Mouse (Mus musculus) forebrain, embryonic 13.5 days (tissue): ENCODE results near the gene Olfr1265. TPM values are rescaled to one million over a fixed set of nuclear protein-coding genes. Genes with fewer than 3 reads are reported as not detected.

Source experiments
- ATAC-seq: fragments of 200-750 bp; cut with Nextera tagmentation; 2 replicates; pipeline ENCODE4 v1.8.0; 2017
- H3K27ac ChIP-seq: fragments of 300-500 bp; sonication (generic); 2 replicates; pipeline ENCODE4 v1.5.1; 2015; ENCODE audit warnings: inconsistent platforms, mild to moderate bottlenecking, moderate library complexity
- H3K27me3 ChIP-seq: fragments of 300-500 bp; sonication (generic); 2 replicates; pipeline ENCODE4 v1.6.1; 2015; ENCODE audit warnings: mild to moderate bottlenecking, inconsistent platforms
- H3K36me3 ChIP-seq: fragments of 300-500 bp; sonication (generic); 2 replicates; pipeline ENCODE4 v1.6.1; 2015; ENCODE audit warnings: mild to moderate bottlenecking, inconsistent platforms; ENCODE audit not compliant: poor library complexity, severe bottlenecking
- H3K4me1 ChIP-seq: fragments of 300-500 bp; sonication (generic); 2 replicates; pipeline ENCODE4 v1.6.1; 2015; ENCODE audit warnings: inconsistent platforms
- H3K4me2 ChIP-seq: fragments of 300-500 bp; sonication (generic); 2 replicates; pipeline ENCODE4 v1.6.1; 2015; ENCODE audit warnings: inconsistent platforms, mild to moderate bottlenecking, moderate library complexity
- H3K4me3 ChIP-seq: fragments of 300-500 bp; sonication (generic); 2 replicates; pipeline ENCODE4 v1.5.1; 2015; ENCODE audit warnings: mild to moderate bottlenecking, inconsistent platforms
- H3K9ac ChIP-seq: fragments of 300-500 bp; sonication (generic); 2 replicates; pipeline ENCODE4 v1.6.1; 2015; ENCODE audit warnings: mild to moderate bottlenecking, inconsistent platforms
- H3K9me3 ChIP-seq: fragments of 300-500 bp; sonication (generic); replicated peaks from 2 replicates; pipeline ENCODE4 v1.6.1; 2016; ENCODE audit warnings: inconsistent platforms
- WGBS: fragments of 180-500 bp; shearing (Covaris S2); methylation state at CpG from one replicate; pipeline ENCODE4 v1.1.7; 2015; 5-methylcytosine and 5-hydroxymethylcytosine counted together
- polyA plus RNA-seq: library from polyadenylated mRNA; unstranded; fragments of >200 nt; fragmentation: Nextera tagmentation; extraction: Ambion mirVana; gene quantifications from 2 replicates; pipeline ENCODE4 v1.2.1, GENCODE M21; 2015

Gene Olfr1265
- not detected in 2 replicates for polyA plus RNA-seq

DNA sequence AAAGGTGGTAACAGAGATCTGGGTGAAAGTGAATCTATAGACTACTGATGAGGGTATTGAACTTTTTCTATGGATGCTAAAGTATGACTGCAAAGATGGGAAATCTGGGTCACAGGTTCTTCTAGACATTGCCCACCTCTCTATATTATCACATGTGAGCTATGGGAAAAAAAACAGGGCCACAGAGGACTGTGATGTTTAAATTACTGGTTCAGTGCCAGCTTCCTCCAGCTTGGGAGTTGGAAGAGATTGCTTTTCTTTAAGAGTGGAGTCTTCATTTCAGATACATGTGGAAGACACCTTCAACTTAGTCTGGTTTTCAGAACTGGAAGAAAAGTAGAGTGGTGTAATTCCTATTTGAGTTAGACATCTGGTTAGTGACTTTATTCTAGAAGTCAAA lies at the start of gene Olfr1265:
Gene Olfr1265 (plus strand): TSS at position 301 of the 400 bp plus-strand sequence.
- Histone ChIP-seq H3K4me1 (no peaks in the 10 kb centered on the region), H3K9me3 (no peaks in the 10 kb centered on the region), H3K27ac (no peak within 1 kb of the TSS), H3K36me3 (no peaks in the 10 kb centered on the region), H3K4me2 (no peak within 1 kb of the TSS), H3K4me3 (no peak within 1 kb of the TSS), H3K27me3 (no peaks in the 10 kb centered on the region), H3K9ac (no peak within 1 kb of the TSS)
- ATAC-seq = no peak

DNA sequence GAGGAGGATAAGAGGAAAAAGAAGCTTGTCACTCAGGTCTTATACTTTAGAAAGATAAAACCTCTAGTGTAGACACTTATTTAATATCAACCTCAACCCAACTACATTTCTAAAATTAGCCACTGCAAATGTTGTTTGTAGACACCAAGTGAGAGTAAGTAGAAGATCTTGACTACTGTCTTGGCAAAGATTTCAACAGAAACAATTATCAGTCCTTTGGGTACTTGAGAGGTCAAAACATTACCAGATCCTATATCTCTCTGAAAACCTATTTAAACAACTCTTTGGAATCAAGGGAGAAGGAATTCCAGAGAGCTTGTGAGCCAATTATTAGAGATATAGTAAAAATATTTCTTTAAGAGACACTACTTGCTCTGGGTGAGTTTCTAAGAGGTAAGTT lies 44.2 kb upstream of the Olfr1265 start, which contains the start of gene Olfr1261:
Gene Olfr1261 (plus strand): TSS at position 301 of the 400 bp plus-strand sequence.
- H3K9me3 ChIP-seq = no peaks in the 10 kb centered on the region

GRCm38 (mm10) chr2:89999845-90000244 lies 35.3 kb upstream of the Olfr1265 start, which contains the start of gene Olfr1262:
Gene Olfr1262, plus strand, starts transcription at chr2:90000145.
- Histone ChIP-seq H3K36me3 (no peaks in the 10 kb centered on the region), H3K4me3 (no peak within 1 kb of the TSS), H3K4me2 (no peak within 1 kb of the TSS), H3K9me3 (no peaks in the 10 kb centered on the region), H3K9ac (no peak within 1 kb of the TSS), H3K4me1 (no peaks in the 10 kb centered on the region), H3K27me3 (no peaks in the 10 kb centered on the region), H3K27ac (no peak within 1 kb of the TSS)
- ATAC-seq = no peak

More for the DNA sequence above, 44.2 kb upstream of the Olfr1265 start, which contains the start of gene Olfr1261:
- Histone ChIP-seq H3K36me3 (no peaks in the 10 kb centered on the region), H3K4me1 (no peaks in the 10 kb centered on the region), H3K4me2 (no peak within 1 kb of the TSS), H3K27ac (no peak within 1 kb of the TSS), H3K4me3 (no peak within 1 kb of the TSS), H3K9ac (no peak within 1 kb of the TSS), H3K27me3 (no peaks in the 10 kb centered on the region)
- ATAC-seq = no peak

DNA sequence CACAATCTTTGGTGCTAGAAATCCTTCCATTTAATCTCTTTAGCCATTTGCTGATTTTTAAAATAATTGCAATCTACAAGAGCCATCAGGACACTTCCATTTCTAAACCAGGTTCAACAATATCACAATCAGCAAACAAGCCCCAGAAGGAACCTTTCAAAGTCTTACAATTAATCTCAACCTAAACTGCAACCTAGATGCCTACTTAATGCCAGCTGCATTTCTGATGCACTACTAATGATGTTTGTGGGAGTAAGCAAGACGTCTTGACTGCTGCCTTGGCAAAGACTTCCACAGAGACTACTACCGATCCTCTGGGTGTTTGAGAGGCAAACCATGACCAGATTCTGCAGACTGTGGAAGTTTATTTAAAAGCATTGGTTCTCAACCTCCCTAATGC lies 23.3 kb upstream of the Olfr1265 start, which contains the start of gene Olfr1263:
Gene Olfr1263 (plus strand): TSS at position 301 of the 400 bp plus-strand sequence.
- H3K4me2 ChIP-seq = no peak within 1 kb of the TSS
- ATAC-seq = no peak
- no peak within 1 kb of the TSS for H3K9ac ChIP-seq
- no peaks in the 10 kb centered on the region for H3K9me3 ChIP-seq
- no peaks in the 10 kb centered on the region for H3K27me3 ChIP-seq
- H3K4me1 ChIP-seq = no peaks in the 10 kb centered on the region
- H3K4me3 ChIP-seq = no peak within 1 kb of the TSS
- 75% methylated on average over 2 of the region's 2 CpGs for WGBS
- no peak within 1 kb of the TSS for H3K27ac ChIP-seq
- H3K36me3 ChIP-seq = no peaks in the 10 kb centered on the region

GRCm38 (mm10) chr2:90025477-90025876 lies 9.7 kb upstream of the Olfr1265 start, which contains the start of gene Olfr1264:
Gene Olfr1264, minus strand, starts transcription at chr2:90025577.
- Histone ChIP-seq H3K4me3 (no peak within 1 kb of the TSS), H3K9ac (no peak within 1 kb of the TSS), H3K9me3 (no peaks in the 10 kb centered on the region), H3K27ac (no peak within 1 kb of the TSS), H3K4me2 (no peak within 1 kb of the TSS), H3K4me1 (no peaks in the 10 kb centered on the region), H3K27me3 (no peaks in the 10 kb centered on the region), H3K36me3 (no peaks in the 10 kb centered on the region)
- no peak for ATAC-seq
- WGBS = 68% methylated on average over 2 of the region's 2 CpGs

DNA sequence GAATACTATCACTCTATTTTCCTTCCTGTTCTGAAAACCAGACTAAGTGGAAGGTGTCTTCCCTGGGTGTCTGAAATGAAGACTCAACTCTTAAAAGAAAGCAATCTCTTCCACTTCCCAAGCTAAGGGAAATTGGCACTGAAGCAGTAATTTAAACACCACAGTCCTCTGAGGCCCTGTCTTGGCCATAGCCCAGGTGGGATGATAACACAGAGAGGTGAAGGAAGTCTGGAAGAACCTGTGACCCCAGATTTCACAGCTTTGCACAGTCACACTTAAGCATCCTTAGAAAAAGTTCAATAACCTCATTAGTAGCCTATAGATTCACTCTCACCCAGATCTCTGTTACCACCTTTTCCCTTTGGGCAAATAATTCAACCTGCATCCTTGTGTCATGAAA lies 28.4 kb downstream of the Olfr1265 start, which contains the start of gene Olfr140:
Gene Olfr140 (minus strand): TSS at position 101 of the 400 bp plus-strand sequence.
- no peaks in the 10 kb centered on the region for H3K9me3 ChIP-seq
- H3K36me3 ChIP-seq = no peaks in the 10 kb centered on the region
- no peak within 1 kb of the TSS for H3K4me2 ChIP-seq
- ATAC-seq = no peak
- H3K4me3 ChIP-seq = no peak within 1 kb of the TSS
- H3K27me3 ChIP-seq = no peaks in the 10 kb centered on the region
- no peaks in the 10 kb centered on the region for H3K4me1 ChIP-seq
- H3K9ac ChIP-seq = no peak within 1 kb of the TSS
- H3K27ac ChIP-seq = no peak within 1 kb of the TSS

- no peaks in the 10 kb centered on the region for H3K27me3 ChIP-seq
- 72% methylated on average over 2 of the region's 2 CpGs for WGBS
- no peak overlapping the region for H3K4me3 ChIP-seq
- no peaks in the 10 kb centered on the region for H3K9me3 ChIP-seq
- H3K4me1 ChIP-seq = no peaks in the 10 kb centered on the region
- H3K4me2 ChIP-seq = no peak overlapping the region
- H3K9ac ChIP-seq = no peak overlapping the region
- no peak for ATAC-seq
- H3K36me3 ChIP-seq = no peaks in the 10 kb centered on the region
- no peak overlapping the region for H3K27ac ChIP-seq
Observed at GRCm38 (mm10) chr2:90070065-90070464, 34.9 kb downstream of the Olfr1265 start.

Other genes starting within 250 kb of the Olfr1265 start
- gene Olfr1254, start 241.7 kb upstream of the Olfr1265 start, polyA plus RNA-seq = not detected in 2 replicates
- not detected in 2 replicates for gene Olfr1255, start 223.3 kb upstream of the Olfr1265 start, polyA plus RNA-seq
- gene Olfr1256, start 193.8 kb upstream of the Olfr1265 start, polyA plus RNA-seq = not detected in 2 replicates
- not detected in 2 replicates for gene Olfr48, start 187.1 kb upstream of the Olfr1265 start, polyA plus RNA-seq
- not detected in 2 replicates for gene Olfr1257, start 156.9 kb upstream of the Olfr1265 start, polyA plus RNA-seq
- gene Olfr1258, start 108.0 kb upstream of the Olfr1265 start, polyA plus RNA-seq = not detected in 2 replicates
- not detected in 2 replicates for gene Olfr1259, start 86.7 kb upstream of the Olfr1265 start, polyA plus RNA-seq
- not detected in 2 replicates for gene Olfr1260, start 61.0 kb upstream of the Olfr1265 start, polyA plus RNA-seq
- not detected in 2 replicates for gene Olfr1261, start 44.1 kb upstream of the Olfr1265 start, polyA plus RNA-seq
- gene Olfr1262, start 35.2 kb upstream of the Olfr1265 start, polyA plus RNA-seq = not detected in 2 replicates
- not detected in 2 replicates for gene Olfr1263, start 23.2 kb upstream of the Olfr1265 start, polyA plus RNA-seq
- gene Olfr1264, start 9.8 kb upstream of the Olfr1265 start, polyA plus RNA-seq = not detected in 2 replicates
- not detected in 2 replicates for gene Olfr140, start 28.3 kb downstream of the Olfr1265 start, polyA plus RNA-seq
- not detected in 2 replicates for gene Olfr1269, start 86.1 kb downstream of the Olfr1265 start, polyA plus RNA-seq
- not detected in 2 replicates for gene Olfr32, start 107.0 kb downstream of the Olfr1265 start, polyA plus RNA-seq
- not detected in 2 replicates for gene Olfr1270, start 117.8 kb downstream of the Olfr1265 start, polyA plus RNA-seq
- gene Olfr1506, start 189.2 kb downstream of the Olfr1265 start, polyA plus RNA-seq = not detected in 2 replicates
- gene Olfr142, start 222.3 kb downstream of the Olfr1265 start, polyA plus RNA-seq = not detected in 2 replicates
- not detected in 2 replicates for gene Olfr1271, start 235.7 kb downstream of the Olfr1265 start, polyA plus RNA-seq